Mouse (Mus musculus): ENCODE results near the gene U2af2.
"Not testable (repeated sequence)": the region's sequence is repeated elsewhere in the genome, so short reads cannot be mapped to it uniquely, and the experiment has no call there.

Gene U2af2

GRCm38 (mm10) chr7:5061774-5062359 lies at the start of gene U2af2:
TSS of gene U2af2 (plus strand) at chr7:5062143.
- peak; percentile 96 for DNase-seq (ENCODE audit: low spot score in 2 of 2)

GRCm38 (mm10) chr7:5012681-5013513 lies 49.0 kb upstream of the U2af2 start:
- peak in 1 of 2 experiments; percentile 42 for DNase-seq (ENCODE audit: low spot score in 2 of 2)

DNA sequence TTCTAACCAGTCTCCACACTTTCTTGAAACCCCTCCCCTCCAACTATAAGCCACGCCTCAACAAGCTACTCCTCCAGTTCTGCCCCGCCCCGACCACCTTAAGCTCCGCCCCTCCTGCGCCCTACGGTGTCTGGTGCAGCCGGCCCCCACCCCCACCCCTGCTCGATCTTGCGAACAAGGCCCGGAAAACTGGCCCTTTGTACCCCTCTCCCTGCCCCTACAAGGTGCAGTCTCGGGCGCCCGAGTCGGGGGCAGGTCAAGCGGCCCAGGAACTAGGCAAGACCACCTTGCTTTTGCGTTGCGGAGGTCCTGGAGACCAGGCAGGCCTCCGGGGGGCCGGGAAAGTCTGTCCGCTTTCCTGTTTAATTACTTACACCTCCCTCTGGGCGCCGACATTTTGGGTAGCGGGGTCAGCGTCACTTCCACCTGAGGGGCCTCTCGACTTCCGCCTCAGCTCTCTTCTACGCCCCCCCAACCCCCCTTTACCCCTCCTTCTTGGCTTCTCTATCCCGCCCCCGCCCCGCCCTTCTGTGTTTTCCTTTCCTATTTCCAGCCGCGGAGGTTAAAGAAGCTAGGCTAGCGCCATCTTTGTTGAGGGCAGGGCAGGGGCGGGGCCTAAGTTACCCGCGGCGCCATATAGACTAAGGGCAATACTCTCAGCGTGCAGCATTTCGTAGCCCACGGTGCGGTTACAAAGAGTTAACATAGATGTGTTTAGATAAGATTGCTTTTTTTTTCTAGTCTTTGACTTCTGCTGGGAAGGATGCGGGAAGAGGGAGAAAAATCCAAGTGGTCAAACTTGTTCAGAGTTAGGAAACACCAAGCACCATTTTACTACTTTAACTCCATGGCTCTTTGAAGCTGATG lies 47.5 kb upstream of the U2af2 start, which contains the start of the genes Zfp524 and Fiz1:
Zfp524 (plus strand) TSS at position 165 of the 867 bp plus-strand sequence.
Fiz1 (minus strand) TSS at position 447 of the 867 bp plus-strand sequence.
- peak; percentile 97 for DNase-seq (ENCODE audit: low spot score in 2 of 2)

DNA sequence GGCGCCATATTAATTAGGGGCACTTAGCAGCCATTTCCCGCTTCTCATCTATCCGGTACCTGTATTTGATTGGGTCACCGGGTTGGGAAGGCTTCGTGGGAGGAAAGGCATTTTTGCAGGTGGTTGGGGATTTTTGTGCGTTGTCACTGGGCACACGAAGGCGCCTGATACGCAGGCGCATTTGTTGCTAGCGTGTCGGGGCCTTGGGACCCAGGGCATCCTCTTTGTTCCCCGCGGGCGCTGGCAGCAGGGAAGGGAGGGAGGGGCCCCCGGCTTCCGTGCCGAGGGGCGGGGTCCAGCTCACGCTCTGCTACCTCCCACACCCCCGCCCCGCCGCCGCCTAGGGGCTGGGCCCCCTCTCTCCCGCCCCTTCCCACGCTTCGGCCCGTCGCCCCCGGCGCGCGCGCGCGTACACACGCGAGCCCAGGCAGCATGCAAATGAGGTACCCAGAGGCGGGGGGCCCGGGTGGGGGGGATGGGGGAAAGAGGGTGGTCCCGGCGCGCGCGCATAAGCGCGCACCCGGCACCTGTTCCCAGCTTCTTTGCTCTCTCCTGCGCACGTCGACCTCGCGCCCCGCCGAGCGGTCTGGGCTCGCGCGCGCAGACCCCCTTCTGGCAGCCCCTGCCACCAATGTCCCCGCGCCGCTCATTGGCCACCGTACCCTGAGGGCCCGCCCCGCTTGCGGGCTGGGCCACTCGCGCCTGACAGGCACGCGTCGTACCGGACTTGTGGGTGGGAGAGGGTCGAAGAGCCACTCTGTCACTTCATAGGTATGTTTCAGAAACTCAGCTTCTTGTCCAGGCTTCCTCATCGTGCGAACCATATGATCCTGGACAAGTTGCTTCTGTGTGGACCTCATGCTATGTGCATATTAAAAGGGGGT lies 46.6 kb upstream of the U2af2 start, which contains the start of gene Gm44973:
Gm44973 (plus strand) TSS at position 379 of the 884 bp plus-strand sequence.
- DNase-seq (ENCODE audit: low spot score in 2 of 2), result peak; percentile 95

DNA sequence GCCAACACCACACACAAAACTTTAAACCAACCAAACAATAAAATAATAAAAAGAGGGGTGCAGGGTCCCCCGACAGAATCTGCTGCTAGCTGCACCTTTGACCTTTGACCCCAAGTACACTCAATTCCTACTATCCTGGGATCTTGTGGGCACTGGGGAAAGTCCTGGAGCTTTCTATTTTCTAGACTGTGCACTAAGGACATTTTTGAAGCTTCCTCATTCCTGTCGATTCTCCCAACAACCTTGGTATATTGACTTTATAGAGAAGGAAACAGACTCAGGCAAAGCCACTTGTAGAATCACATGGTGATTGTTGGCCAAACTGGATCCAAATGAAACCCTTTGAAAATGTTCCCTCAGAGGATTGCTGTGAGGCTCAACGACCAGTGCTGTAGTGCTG lies 45.9 kb upstream of the U2af2 start:
- no peak for DNase-seq (ENCODE audit: low spot score in 2 of 2)

- no peak for DNase-seq (ENCODE audit: low spot score in 2 of 2)
Measured at GRCm38 (mm10) chr7:5016920-5017319, 45.0 kb upstream of the U2af2 start.

DNA sequence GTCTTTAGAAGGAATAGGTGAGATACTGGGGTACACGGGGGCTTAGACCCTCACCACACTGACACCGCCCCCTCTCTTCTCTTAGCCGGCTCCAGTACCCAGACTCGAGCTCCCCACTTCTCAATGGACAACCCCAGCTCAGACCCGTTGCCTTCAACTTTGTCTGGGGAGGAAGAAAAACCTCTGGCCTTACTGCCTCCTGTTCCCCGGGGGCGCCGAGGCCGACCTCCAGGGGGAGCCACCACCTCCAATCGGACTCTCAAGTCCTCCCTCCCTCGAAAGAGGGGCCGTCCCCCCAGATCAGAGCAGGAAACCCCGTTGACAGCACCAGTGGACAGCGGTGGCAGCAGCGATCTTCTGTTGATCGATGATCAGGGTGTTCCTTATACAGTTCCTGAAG lies 44.6 kb upstream of the U2af2 start:
- DNase-seq (ENCODE audit: low spot score in 2 of 2), result peak in 1 of 2 experiments; percentile 52

DNA sequence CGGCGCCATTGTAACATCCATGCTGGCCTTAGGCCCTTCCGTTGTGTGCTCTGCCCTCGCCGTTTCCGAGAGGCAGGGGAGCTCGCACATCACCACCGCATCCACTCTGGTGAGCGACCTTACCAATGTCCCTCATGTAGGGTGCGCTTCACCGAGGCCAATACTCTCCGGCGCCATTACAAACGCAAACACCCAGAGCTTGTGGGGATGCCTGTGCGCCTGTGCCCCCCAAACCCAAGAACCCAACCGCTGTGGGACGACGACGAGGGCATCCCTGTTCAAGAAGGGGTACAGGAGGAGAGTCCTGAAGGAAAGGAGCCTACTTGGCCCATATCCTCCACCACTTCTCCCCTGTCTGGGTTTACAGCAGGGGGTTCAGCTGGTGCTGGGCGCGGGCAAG lies 44.0 kb upstream of the U2af2 start:
- peak in 1 of 2 experiments; percentile 38 for DNase-seq (ENCODE audit: low spot score in 2 of 2)

GRCm38 (mm10) chr7:5019576-5019975 lies 42.4 kb upstream of the U2af2 start:
- DNase-seq (ENCODE audit: low spot score in 2 of 2), result not testable (repeated sequence)

DNA sequence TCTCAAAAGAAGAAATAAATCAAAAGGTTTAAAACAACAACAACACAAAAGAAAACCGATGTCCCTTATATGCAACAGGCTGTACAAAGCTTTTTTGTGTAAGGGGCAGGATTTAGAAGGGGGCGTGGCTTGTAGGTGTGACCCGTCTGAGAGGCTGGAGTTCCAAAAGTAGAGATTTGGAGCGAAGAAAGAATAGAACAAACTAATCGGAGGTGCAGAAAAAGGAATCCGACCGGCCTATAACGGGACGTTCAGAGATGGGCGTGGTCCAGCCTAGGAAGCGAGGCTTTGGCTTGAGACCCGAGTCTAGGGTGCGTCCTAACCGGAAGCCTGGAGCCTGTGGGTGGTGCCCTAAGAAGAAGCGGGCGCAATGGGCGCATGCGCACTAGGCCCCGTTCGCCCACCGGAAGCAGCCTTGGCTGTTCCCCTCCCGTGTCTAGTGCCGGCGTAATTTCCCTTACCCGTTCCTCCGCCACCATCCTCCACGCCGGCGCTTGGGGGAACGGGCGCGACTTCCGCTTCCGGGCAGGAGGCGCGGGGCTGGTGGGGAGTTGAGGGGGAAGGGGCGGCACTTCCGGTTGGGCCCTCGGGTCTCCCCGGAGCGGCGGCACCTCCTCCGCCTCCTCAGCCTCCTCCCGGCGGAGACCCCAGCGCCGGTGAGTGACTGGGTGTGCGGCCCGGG lies 41.8 kb upstream of the U2af2 start, which contains the start of the genes Zfp865 and Ccdc106:
Zfp865 (plus strand) TSS at position 377 of the 682 bp plus-strand sequence.
Ccdc106 (plus strand) TSS at position 554 of the 682 bp plus-strand sequence.
- DNase-seq (ENCODE audit: low spot score in 2 of 2), result peak; percentile 99

- DNase-seq (ENCODE audit: low spot score in 2 of 2), result peak; percentile 45 to 50
Measured at GRCm38 (mm10) chr7:5020685-5021084, 41.3 kb upstream of the U2af2 start.

DNA sequence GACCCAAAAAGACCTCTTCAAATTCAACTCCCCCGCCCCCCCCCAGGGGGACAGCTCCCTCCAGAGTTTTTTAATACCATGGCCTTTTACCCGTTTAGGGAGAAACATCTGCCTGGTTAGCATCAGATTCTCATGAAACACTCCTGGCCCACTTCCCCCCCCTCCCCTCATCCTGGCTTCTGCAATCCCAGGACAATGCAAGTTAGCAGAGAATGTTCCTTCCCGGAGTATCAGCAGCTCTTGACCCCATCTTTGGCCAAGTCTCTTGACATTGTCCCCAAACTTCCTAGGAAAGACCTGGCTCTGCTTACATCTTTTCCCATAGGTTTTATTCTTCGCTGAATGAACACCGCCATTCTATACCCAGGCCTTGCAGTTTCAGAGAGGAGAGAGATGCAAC lies 40.7 kb upstream of the U2af2 start:
- DNase-seq (ENCODE audit: low spot score in 2 of 2), result no peak

- no peak for DNase-seq (ENCODE audit: low spot score in 2 of 2)
Measured at GRCm38 (mm10) chr7:5029543-5029942, 32.4 kb upstream of the U2af2 start.

GRCm38 (mm10) chr7:5029946-5030345 lies 32.0 kb upstream of the U2af2 start:
- DNase-seq (ENCODE audit: low spot score in 2 of 2), result no peak

DNA sequence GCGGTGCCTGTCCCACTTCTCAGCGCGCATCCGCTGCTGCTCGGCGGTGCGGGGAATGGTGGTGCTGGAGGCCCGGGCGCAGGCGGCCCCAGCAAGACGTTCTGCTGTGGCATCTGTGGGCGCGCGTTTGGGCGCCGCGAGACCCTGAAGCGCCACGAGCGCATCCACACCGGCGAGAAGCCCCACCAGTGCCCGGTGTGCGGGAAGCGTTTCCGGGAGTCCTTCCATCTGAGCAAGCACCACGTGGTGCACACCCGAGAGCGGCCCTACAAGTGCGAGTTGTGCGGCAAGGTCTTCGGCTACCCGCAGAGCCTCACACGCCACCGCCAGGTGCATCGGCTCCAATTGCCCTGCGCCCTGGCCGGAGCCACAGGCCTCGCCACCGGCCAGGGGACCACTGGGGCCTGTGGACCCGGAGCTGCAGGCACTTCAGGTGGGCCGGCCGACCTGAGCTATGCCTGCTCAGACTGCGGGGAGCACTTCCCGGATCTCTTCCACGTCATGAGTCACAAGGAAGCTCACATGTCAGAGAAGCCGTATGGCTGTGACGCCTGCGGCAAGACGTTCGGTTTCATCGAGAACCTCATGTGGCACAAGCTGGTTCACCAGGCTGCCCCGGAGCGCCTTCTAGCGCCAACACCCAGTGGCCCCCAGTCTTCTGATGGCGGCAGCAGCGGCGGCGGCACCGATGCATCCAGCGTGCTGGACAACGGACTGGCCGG lies 31.2 kb upstream of the U2af2 start:
- DNase-seq (ENCODE audit: low spot score in 2 of 2), result peak in 1 of 2 experiments; percentile 30

- no peak for DNase-seq (ENCODE audit: low spot score in 2 of 2)
Measured at GRCm38 (mm10) chr7:5031496-5031895, 30.4 kb upstream of the U2af2 start.

- no peak for DNase-seq (ENCODE audit: low spot score in 2 of 2)
Measured at GRCm38 (mm10) chr7:5033818-5034217, 28.1 kb upstream of the U2af2 start, which contains the start of gene 4632433K11Rik. TSS of gene 4632433K11Rik (plus strand) at chr7:5034118.

- DNase-seq (ENCODE audit: low spot score in 2 of 2), result no peak
Measured at GRCm38 (mm10) chr7:5035628-5036027, 26.3 kb upstream of the U2af2 start.

DNA sequence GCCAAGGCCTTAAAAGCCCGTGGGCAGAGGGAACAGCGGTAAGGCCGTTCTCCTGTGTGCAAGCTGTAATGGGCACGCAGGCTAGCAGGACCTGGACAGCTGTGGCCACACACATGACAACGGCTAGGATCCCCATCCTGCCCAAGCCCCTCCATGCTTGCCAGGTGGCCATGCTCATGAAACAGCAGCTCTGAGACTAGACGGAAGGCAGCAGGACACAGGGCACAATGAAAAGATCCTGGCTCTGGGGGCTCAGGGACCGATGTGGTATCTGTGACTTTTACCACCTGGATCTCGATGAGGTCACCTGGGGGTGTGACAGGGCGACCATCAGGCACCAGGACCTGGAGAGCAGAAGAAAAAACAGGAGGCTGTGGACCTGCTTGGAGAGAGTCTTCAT lies 25.8 kb upstream of the U2af2 start:
- peak in 1 of 2 experiments; percentile 41 for DNase-seq (ENCODE audit: low spot score in 2 of 2)
